Mouse (Mus musculus): ENCODE results near the gene Sgsm2. TPM values are rescaled to one million over a fixed set of nuclear protein-coding genes. Genes with fewer than 3 reads are reported as not detected.

Gene Sgsm2
- total RNA-seq (2014; rRNA removed; ENCODE audit: low replicate concordance) (9.2 and 11.7 TPM in 2 replicates), polyA plus RNA-seq (2015; fragmentation: Nextera tagmentation; extraction: Ambion mirVana) (2.3 and 2.5 TPM in 2 replicates)

- WGBS: under 1% methylated on average over 52 of the region's 74 CpGs
- peak; percentile 57 for ATAC-seq (ENCODE audit: insufficient read depth, low read depth)
- H3K27ac ChIP-seq (ENCODE audit: low read depth): peak within 1 kb of the TSS; percentile 60
- peaks cover 28% of the 10 kb centered on the region for H3K36me3 ChIP-seq (replicated peaks; ENCODE audit: control insufficient read depth, insufficient read depth, low read length)
- H3K9me3 ChIP-seq (replicated peaks; ENCODE audit: control insufficient read depth, low read length): no peaks in the 10 kb centered on the region
- H3K9ac ChIP-seq (replicated peaks; ENCODE audit: low read depth, low read length): peak within 1 kb of the TSS; percentile 63
- H3K27me3 ChIP-seq (ENCODE audit: control insufficient read depth, insufficient read depth, low read length): no peaks in the 10 kb centered on the region
- H3K4me3 ChIP-seq (ENCODE audit: low read depth, low read length): peak within 1 kb of the TSS; percentile 69
- H3K4me1 ChIP-seq (ENCODE audit: control insufficient read depth, insufficient read depth): peaks cover 7% of the 10 kb centered on the region; the same call in 1 of the 2 replicates
- TF ChIP-seq EP300 (IDR thresholded peaks at IDR 0.05; ENCODE audit: low read depth) (no peak; the same call in 1 of the 2 replicates), CTCF (IDR thresholded peaks at IDR 0.05; ENCODE audit: low read depth) (no peak)
- H3K4me2 ChIP-seq (ENCODE audit: low read depth, low read length): peak within 1 kb of the TSS; percentile 91
- DNase-seq (ENCODE audit: low spot score): peak; percentile 22
These were observed at the start of gene Sgsm2 for GRCm38 (mm10) chr11:74896901-74897677. Sgsm2 (minus strand) TSS chr11:74897060.

GRCm38 (mm10) chr11:74946348-74946747, 49.5 kb upstream of the Sgsm2 start:
- Histone ChIP-seq H3K9ac (replicated peaks; ENCODE audit: low read depth, low read length) (no peak overlapping the region), H3K27ac (ENCODE audit: low read depth) (no peak overlapping the region), H3K36me3 (replicated peaks; ENCODE audit: control insufficient read depth, insufficient read depth, low read length) (peaks cover 39% of the 10 kb centered on the region), H3K27me3 (ENCODE audit: control insufficient read depth, insufficient read depth, low read length) (no peaks in the 10 kb centered on the region), H3K4me3 (ENCODE audit: low read depth, low read length) (no peak overlapping the region), H3K9me3 (replicated peaks; ENCODE audit: control insufficient read depth, low read length) (no peaks in the 10 kb centered on the region), H3K4me1 (ENCODE audit: control insufficient read depth, insufficient read depth) (no peaks in the 10 kb centered on the region), H3K4me2 (ENCODE audit: low read depth, low read length) (no peak overlapping the region)
- peak; percentile 70 for TF ChIP-seq CTCF (IDR thresholded peaks at IDR 0.05; ENCODE audit: low read depth)
- no peak for TF ChIP-seq EP300 (IDR thresholded peaks at IDR 0.05; ENCODE audit: low read depth)
- ATAC-seq (ENCODE audit: insufficient read depth, low read depth) (no peak), DNase-seq (ENCODE audit: low spot score) (peak; percentile 50)
- 83% methylated on average over 3 of the region's 3 CpGs for WGBS

GRCm38 (mm10) chr11:74930391-74930790, 33.5 kb upstream of the Sgsm2 start:
- no peaks in the 10 kb centered on the region for H3K9me3 ChIP-seq (replicated peaks; ENCODE audit: control insufficient read depth, low read length)
- no peaks in the 10 kb centered on the region for H3K27me3 ChIP-seq (ENCODE audit: control insufficient read depth, insufficient read depth, low read length)
- 89% methylated on average over 7 of the region's 7 CpGs for WGBS
- DNase-seq (ENCODE audit: low spot score): no peak
- H3K9ac ChIP-seq (replicated peaks; ENCODE audit: low read depth, low read length): no peak overlapping the region
- H3K4me3 ChIP-seq (ENCODE audit: low read depth, low read length): no peak overlapping the region
- no peak for ATAC-seq (ENCODE audit: insufficient read depth, low read depth)
- peaks cover 49% of the 10 kb centered on the region for H3K36me3 ChIP-seq (replicated peaks; ENCODE audit: control insufficient read depth, insufficient read depth, low read length)
- no peak overlapping the region for H3K4me2 ChIP-seq (ENCODE audit: low read depth, low read length)
- TF ChIP-seq EP300 (IDR thresholded peaks at IDR 0.05; ENCODE audit: low read depth) (no peak), CTCF (IDR thresholded peaks at IDR 0.05; ENCODE audit: low read depth) (no peak)
- no peak overlapping the region for H3K27ac ChIP-seq (ENCODE audit: low read depth)
- H3K4me1 ChIP-seq (ENCODE audit: control insufficient read depth, insufficient read depth): peaks cover 7% of the 10 kb centered on the region

- Histone ChIP-seq H3K9me3 (replicated peaks; ENCODE audit: control insufficient read depth, low read length) (no peaks in the 10 kb centered on the region), H3K36me3 (replicated peaks; ENCODE audit: control insufficient read depth, insufficient read depth, low read length) (peaks cover 37% of the 10 kb centered on the region), H3K4me2 (ENCODE audit: low read depth, low read length) (no peak overlapping the region), H3K4me1 (ENCODE audit: control insufficient read depth, insufficient read depth) (peaks cover 7% of the 10 kb centered on the region), H3K9ac (replicated peaks; ENCODE audit: low read depth, low read length) (no peak overlapping the region), H3K4me3 (ENCODE audit: low read depth, low read length) (no peak overlapping the region), H3K27me3 (ENCODE audit: control insufficient read depth, insufficient read depth, low read length) (no peaks in the 10 kb centered on the region), H3K27ac (ENCODE audit: low read depth) (no peak overlapping the region)
- 90% methylated on average over 4 of the region's 4 CpGs for WGBS
- ATAC-seq (ENCODE audit: insufficient read depth, low read depth) (no peak), DNase-seq (ENCODE audit: low spot score) (no peak)
- TF ChIP-seq EP300 (IDR thresholded peaks at IDR 0.05; ENCODE audit: low read depth) (no peak), CTCF (IDR thresholded peaks at IDR 0.05; ENCODE audit: low read depth) (no peak)
These were observed 32.3 kb upstream of the Sgsm2 start for GRCm38 (mm10) chr11:74929111-74929510.

GRCm38 (mm10) chr11:74927236-74927725, 30.4 kb upstream of the Sgsm2 start:
- no peaks in the 10 kb centered on the region for H3K27me3 ChIP-seq (ENCODE audit: control insufficient read depth, insufficient read depth, low read length)
- peak overlapping the region; percentile 90 for H3K4me3 ChIP-seq (ENCODE audit: low read depth, low read length)
- H3K9me3 ChIP-seq (replicated peaks; ENCODE audit: control insufficient read depth, low read length): no peaks in the 10 kb centered on the region
- peaks cover 20% of the 10 kb centered on the region for H3K36me3 ChIP-seq (replicated peaks; ENCODE audit: control insufficient read depth, insufficient read depth, low read length)
- no peak for ATAC-seq (ENCODE audit: insufficient read depth, low read depth)
- WGBS: 84% methylated on average over 2 of the region's 2 CpGs
- peak overlapping the region; percentile 72; the same call in 1 of the 2 replicates for H3K4me2 ChIP-seq (ENCODE audit: low read depth, low read length)
- DNase-seq (ENCODE audit: low spot score): no peak
- peaks cover 7% of the 10 kb centered on the region for H3K4me1 ChIP-seq (ENCODE audit: control insufficient read depth, insufficient read depth)
- H3K27ac ChIP-seq (ENCODE audit: low read depth): no peak overlapping the region
- no peak overlapping the region for H3K9ac ChIP-seq (replicated peaks; ENCODE audit: low read depth, low read length)
- TF ChIP-seq CTCF (IDR thresholded peaks at IDR 0.05; ENCODE audit: low read depth): no peak
- no peak for TF ChIP-seq EP300 (IDR thresholded peaks at IDR 0.05; ENCODE audit: low read depth)

Measured in heart, postnatal 0 days (tissue).